Mouse (Mus musculus) forebrain, embryonic 15.5 days (tissue): ENCODE results near the gene Tmed3. TPM values are rescaled to one million over a fixed set of nuclear protein-coding genes. Genes with fewer than 3 reads are reported as not detected.

Source experiments
- ATAC-seq: fragments of 200-750 bp; cut with Nextera tagmentation; replicated peaks from 2 replicates; pipeline ENCODE4 v1.8.0; 2017; ENCODE audit warnings: mild to moderate bottlenecking, moderate TSS enrichment, moderate library complexity
- H3K27ac ChIP-seq: fragments of 300-500 bp; sonication (generic); replicated peaks from 2 replicates; pipeline ENCODE4 v1.5.1; 2015; ENCODE audit warnings: mild to moderate bottlenecking, inconsistent platforms
- H3K27me3 ChIP-seq: fragments of 300-500 bp; sonication (generic); 2 replicates; pipeline ENCODE4 v1.6.1; 2015; ENCODE audit warnings: inconsistent platforms
- H3K36me3 ChIP-seq: fragments of 300-500 bp; sonication (generic); 2 replicates; pipeline ENCODE4 v1.6.1; 2015; ENCODE audit warnings: mild to moderate bottlenecking, inconsistent platforms
- H3K4me1 ChIP-seq: fragments of 300-500 bp; sonication (generic); 2 replicates; pipeline ENCODE4 v1.6.1; 2015; ENCODE audit warnings: inconsistent platforms
- H3K4me2 ChIP-seq: fragments of 300-500 bp; sonication (generic); replicated peaks from 2 replicates; pipeline ENCODE4 v1.6.1; 2015; ENCODE audit warnings: mild to moderate bottlenecking, inconsistent platforms
- H3K4me3 ChIP-seq: fragments of 300-500 bp; sonication (generic); 2 replicates; pipeline ENCODE4 v1.5.1; 2015; ENCODE audit warnings: mild to moderate bottlenecking, inconsistent platforms
- H3K9ac ChIP-seq: fragments of 300-500 bp; sonication (generic); replicated peaks from 2 replicates; pipeline ENCODE4 v1.6.1; 2015; ENCODE audit warnings: mild to moderate bottlenecking, inconsistent platforms
- H3K9me3 ChIP-seq: fragments of 300-500 bp; sonication (generic); 2 replicates; pipeline ENCODE4 v1.6.1; 2016; ENCODE audit warnings: inconsistent platforms
- WGBS: fragments of 180-500 bp; shearing (Covaris S2); methylation state at CpG from one replicate; pipeline ENCODE4 v1.1.7; 2015; ENCODE audit warnings: mixed read lengths; 5-methylcytosine and 5-hydroxymethylcytosine counted together
- polyA plus RNA-seq: library from polyadenylated mRNA; unstranded; fragments of >200 nt; fragmentation: Nextera tagmentation; extraction: Ambion mirVana; gene quantifications from 2 replicates; pipeline ENCODE4 v1.2.1, GENCODE M21; 2015

The Tmed3 gene
- polyA plus RNA-seq, 1 experiment from 2014 or later, result 45.5 TPM

GRCm38 (mm10) chr9:89687503-89688226, 17.2 kb downstream of the Tmed3 start:
- no peak overlapping the region for H3K27ac ChIP-seq
- no peaks in the 10 kb centered on the region for H3K9me3 ChIP-seq
- no peak overlapping the region for H3K9ac ChIP-seq
- H3K36me3 ChIP-seq, result no peaks in the 10 kb centered on the region
- no peaks in the 10 kb centered on the region for H3K4me1 ChIP-seq
- WGBS, result 59% methylated on average over 10 of the region's 10 CpGs
- peak; percentile 82 for ATAC-seq
- H3K27me3 ChIP-seq, result no peaks in the 10 kb centered on the region
- no peak overlapping the region for H3K4me2 ChIP-seq
- no peak overlapping the region for H3K4me3 ChIP-seq

GRCm38 (mm10) chr9:89686262-89686661, 18.6 kb downstream of the Tmed3 start:
- H3K4me1 ChIP-seq, result no peaks in the 10 kb centered on the region
- H3K27ac ChIP-seq, result no peak overlapping the region
- no peak overlapping the region for H3K9ac ChIP-seq
- H3K9me3 ChIP-seq, result no peaks in the 10 kb centered on the region
- no peak overlapping the region for H3K4me3 ChIP-seq
- 71% methylated on average over 2 of the region's 2 CpGs for WGBS
- ATAC-seq, result no peak
- no peaks in the 10 kb centered on the region for H3K36me3 ChIP-seq
- H3K27me3 ChIP-seq, result no peaks in the 10 kb centered on the region
- no peak overlapping the region for H3K4me2 ChIP-seq

GRCm38 (mm10) chr9:89678974-89679373, 25.9 kb downstream of the Tmed3 start:
- Histone ChIP-seq H3K4me2 (no peak overlapping the region), H3K4me1 (no peaks in the 10 kb centered on the region), H3K9me3 (no peaks in the 10 kb centered on the region), H3K27ac (no peak overlapping the region), H3K36me3 (no peaks in the 10 kb centered on the region), H3K4me3 (no peak overlapping the region), H3K27me3 (no peaks in the 10 kb centered on the region), H3K9ac (no peak overlapping the region)
- ATAC-seq, result peak; percentile 62; the same call in 1 of the 2 replicates
- 65% methylated on average over 1 of the region's 1 CpGs for WGBS

GRCm38 (mm10) chr9:89674014-89674618, 30.8 kb downstream of the Tmed3 start:
- H3K27ac ChIP-seq, result no peak overlapping the region
- H3K4me2 ChIP-seq, result no peak overlapping the region
- H3K4me3 ChIP-seq, result no peak overlapping the region
- no peaks in the 10 kb centered on the region for H3K27me3 ChIP-seq
- no peaks in the 10 kb centered on the region for H3K4me1 ChIP-seq
- peak; percentile 85 for ATAC-seq
- no peaks in the 10 kb centered on the region for H3K36me3 ChIP-seq
- no peaks in the 10 kb centered on the region for H3K9me3 ChIP-seq
- 54% methylated on average over 3 of the region's 3 CpGs for whole genome bisulfite sequencing
- no peak overlapping the region for H3K9ac ChIP-seq

- 95% methylated on average over 1 of the region's 1 CpGs for WGBS
- Histone ChIP-seq H3K4me2 (no peak overlapping the region), H3K36me3 (no peaks in the 10 kb centered on the region), H3K27ac (no peak overlapping the region), H3K27me3 (no peaks in the 10 kb centered on the region), H3K9ac (no peak overlapping the region), H3K4me1 (no peaks in the 10 kb centered on the region), H3K9me3 (no peaks in the 10 kb centered on the region), H3K4me3 (no peak overlapping the region)
- 0 out of 2 replicates have a peak, but pooled peaks have one; percentile 18 for ATAC-seq
Measured at GRCm38 (mm10) chr9:89673402-89673801, 31.5 kb downstream of the Tmed3 start.

GRCm38 (mm10) chr9:89669878-89670277, 35.0 kb downstream of the Tmed3 start:
- no peak overlapping the region for H3K4me3 ChIP-seq
- H3K27me3 ChIP-seq, result no peaks in the 10 kb centered on the region
- no peaks in the 10 kb centered on the region for H3K36me3 ChIP-seq
- H3K27ac ChIP-seq, result no peak overlapping the region
- H3K4me1 ChIP-seq, result no peaks in the 10 kb centered on the region
- ATAC-seq, result no peak
- no peaks in the 10 kb centered on the region for H3K9me3 ChIP-seq
- 74% methylated on average over 4 of the region's 4 CpGs for WGBS
- no peak overlapping the region for H3K4me2 ChIP-seq
- no peak overlapping the region for H3K9ac ChIP-seq

GRCm38 (mm10) chr9:89667306-89667942, 37.4 kb downstream of the Tmed3 start:
- no peak overlapping the region for H3K27ac ChIP-seq
- H3K9me3 ChIP-seq, result no peaks in the 10 kb centered on the region
- H3K27me3 ChIP-seq, result no peaks in the 10 kb centered on the region
- no peak for ATAC-seq
- 90% methylated on average over 4 of the region's 4 CpGs for WGBS
- H3K36me3 ChIP-seq, result no peaks in the 10 kb centered on the region
- H3K4me3 ChIP-seq, result no peak overlapping the region
- no peaks in the 10 kb centered on the region for H3K4me1 ChIP-seq
- no peak overlapping the region for H3K9ac ChIP-seq
- no peak overlapping the region for H3K4me2 ChIP-seq

GRCm38 (mm10) chr9:89650913-89651312, 54.0 kb downstream of the Tmed3 start:
- Histone ChIP-seq H3K36me3 (no peaks in the 10 kb centered on the region), H3K9me3 (no peaks in the 10 kb centered on the region), H3K4me2 (no peak overlapping the region), H3K27ac (no peak overlapping the region), H3K4me1 (no peaks in the 10 kb centered on the region), H3K9ac (no peak overlapping the region), H3K27me3 (no peaks in the 10 kb centered on the region), H3K4me3 (no peak overlapping the region)
- 83% methylated on average over 6 of the region's 6 CpGs for WGBS
- no peak for ATAC-seq

Other genes starting within 250 kb of the Tmed3 start
- 0.78 and 0.92 TPM in 2 replicates for gene Minar1, start 81.9 kb downstream of the Tmed3 start, polyA plus RNA-seq
- 0.04 and 0.13 TPM in 2 replicates for gene Ankrd34c, start 33.4 kb upstream of the Tmed3 start, polyA plus RNA-seq
- gene Rasgrf1, start 204.8 kb upstream of the Tmed3 start, polyA plus RNA-seq, result 4.7 and 6.1 TPM in 2 replicates